Mouse (Mus musculus): ENCODE measurements at regions not wholly inside any gene's neighbourhood (a gene's known extent, or its start where the extent isn't known, plus 50 kb on each side); places are given as distances from the start of the nearest gene placed in this dataset.

- Histone ChIP-seq H3K4me3 (ENCODE audit: insufficient read depth, low read length) (no peak overlapping the region), H3K27ac (ENCODE audit: insufficient read depth, low read length) (no peak overlapping the region), H3K4me1 (ENCODE audit: control insufficient read depth, insufficient read depth, low read length) (no peaks in the 10 kb centered on the region)
- TF ChIP-seq POLR2A (IDR thresholded peaks at IDR 0.05; ENCODE audit: low read depth, low read length) = no peak
- no peak for TF ChIP-seq CTCF (IDR thresholded peaks at IDR 0.05; ENCODE audit: borderline replicate concordance, insufficient read depth, low read length)
Observed at GRCm38 (mm10) chr16:65715631-65716030, 99.4 kb upstream of the Vgll3 start.

DNA sequence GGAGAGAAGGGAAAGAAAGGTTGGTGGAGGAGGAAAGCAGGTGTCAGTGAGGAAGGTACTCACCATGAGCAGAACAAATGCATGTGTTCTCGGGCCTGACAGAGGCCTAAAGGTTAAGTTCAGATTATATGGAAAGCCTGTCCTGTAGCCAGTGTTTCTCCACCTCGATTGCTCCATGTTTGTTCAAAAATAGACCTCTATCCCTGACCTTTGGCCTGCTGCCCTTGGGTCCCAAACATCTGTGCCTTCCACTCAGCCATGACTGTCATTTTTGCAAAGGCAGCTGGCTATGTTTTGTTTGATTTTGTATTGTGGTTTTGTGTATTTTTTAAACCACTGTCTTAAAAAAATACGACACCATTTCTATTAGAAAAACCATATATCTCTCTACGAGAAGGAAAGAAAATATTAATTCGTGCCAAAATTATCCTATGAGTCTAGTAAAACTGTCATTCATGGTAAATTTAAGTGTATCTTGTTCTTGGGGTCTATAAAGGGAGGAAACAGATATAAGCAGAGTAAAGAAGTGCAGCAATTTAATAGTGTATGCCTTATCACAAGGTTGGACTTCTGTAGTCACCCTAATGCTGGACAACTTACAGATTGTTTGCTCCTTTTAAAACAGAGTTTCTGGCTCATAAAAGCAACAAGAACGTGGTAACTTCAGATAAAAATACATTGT is 96.1 kb upstream of the Vgll3 start:
- Histone ChIP-seq H3K4me3 (ENCODE audit: insufficient read depth, low read length) (no peak overlapping the region), H3K4me1 (ENCODE audit: control insufficient read depth, insufficient read depth, low read length) (no peaks in the 10 kb centered on the region), H3K27ac (ENCODE audit: insufficient read depth, low read length) (no peak overlapping the region)
- TF ChIP-seq POLR2A (IDR thresholded peaks at IDR 0.05; ENCODE audit: low read depth, low read length) = no peak
- no peak for TF ChIP-seq CTCF (IDR thresholded peaks at IDR 0.05; ENCODE audit: borderline replicate concordance, insufficient read depth, low read length)

- Histone ChIP-seq H3K27ac (ENCODE audit: insufficient read depth, low read length) (no peak overlapping the region), H3K4me1 (ENCODE audit: control insufficient read depth, insufficient read depth, low read length) (no peaks in the 10 kb centered on the region), H3K4me3 (ENCODE audit: insufficient read depth, low read length) (no peak overlapping the region)
- TF ChIP-seq CTCF (IDR thresholded peaks at IDR 0.05; ENCODE audit: borderline replicate concordance, insufficient read depth, low read length) = no peak
- TF ChIP-seq POLR2A (IDR thresholded peaks at IDR 0.05; ENCODE audit: low read depth, low read length) = no peak
Observed at GRCm38 (mm10) chr16:65720953-65721352, 94.1 kb upstream of the Vgll3 start.

DNA sequence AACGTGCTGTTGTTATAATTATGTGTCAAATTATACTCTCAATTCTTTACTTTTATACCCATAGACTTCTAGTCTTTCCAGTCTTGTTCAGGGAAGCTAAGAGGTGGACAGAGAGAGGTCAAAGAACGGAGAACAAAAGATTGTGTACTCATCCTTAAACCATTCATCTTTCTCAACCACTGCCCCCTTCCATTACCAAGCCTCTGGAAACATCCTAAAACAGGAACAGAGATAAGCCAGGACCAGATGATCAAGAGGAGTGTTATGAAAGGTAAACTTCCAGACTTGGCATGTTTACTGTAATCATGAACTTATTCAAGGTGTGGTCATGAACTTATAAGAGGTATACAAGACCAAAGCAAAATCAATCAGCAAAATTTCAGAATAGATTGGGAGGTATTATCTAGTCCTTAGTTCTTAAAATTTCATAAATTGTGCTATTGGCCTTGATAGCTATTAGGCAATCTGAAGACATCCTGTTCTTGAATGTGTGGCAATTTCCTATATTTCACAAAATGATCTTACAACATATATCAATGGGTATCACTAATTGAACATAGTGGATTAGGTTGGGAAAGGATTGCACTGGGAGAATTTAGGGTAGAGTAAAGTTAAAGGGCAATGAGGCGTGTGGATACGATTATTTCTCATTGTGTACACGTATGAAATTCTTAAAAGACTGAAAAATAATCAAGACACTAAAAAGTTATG is 89.3 kb upstream of the Vgll3 start:
- H3K27ac ChIP-seq (ENCODE audit: insufficient read depth, low read length) = no peak overlapping the region
- H3K4me1 ChIP-seq (ENCODE audit: control insufficient read depth, insufficient read depth, low read length) = no peaks in the 10 kb centered on the region
- no peak overlapping the region for H3K4me3 ChIP-seq (ENCODE audit: insufficient read depth, low read length)
- TF ChIP-seq POLR2A (IDR thresholded peaks at IDR 0.05; ENCODE audit: low read depth, low read length) (no peak), CTCF (IDR thresholded peaks at IDR 0.05; ENCODE audit: borderline replicate concordance, insufficient read depth, low read length) (no peak)

GRCm38 (mm10) chr16:65726289-65726688 is 88.8 kb upstream of the Vgll3 start:
- TF ChIP-seq POLR2A (IDR thresholded peaks at IDR 0.05; ENCODE audit: low read depth, low read length) (no peak), CTCF (IDR thresholded peaks at IDR 0.05; ENCODE audit: borderline replicate concordance, insufficient read depth, low read length) (no peak)
- H3K4me1 ChIP-seq (ENCODE audit: control insufficient read depth, insufficient read depth, low read length) = no peaks in the 10 kb centered on the region
- H3K4me3 ChIP-seq (ENCODE audit: insufficient read depth, low read length) = no peak overlapping the region
- no peak overlapping the region for H3K27ac ChIP-seq (ENCODE audit: insufficient read depth, low read length)

DNA sequence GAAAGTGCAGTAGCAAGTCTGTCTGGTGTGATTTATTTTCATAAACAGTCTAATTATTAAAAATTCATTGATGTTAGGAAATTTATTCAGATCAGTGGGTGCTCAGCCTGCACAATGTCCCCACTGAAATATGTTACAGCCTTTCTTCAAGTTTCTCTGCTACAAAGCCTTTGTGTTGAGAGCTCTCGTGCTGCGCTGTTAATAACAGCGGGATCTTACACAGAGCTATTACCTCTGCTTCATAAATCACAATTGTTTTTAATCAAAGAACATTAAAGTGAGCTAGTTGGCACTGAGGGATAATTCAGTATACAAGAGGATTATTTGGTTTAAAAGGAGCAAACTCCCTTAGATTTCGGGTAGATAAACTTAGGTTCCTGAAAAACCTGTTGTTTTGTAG is 85.7 kb upstream of the Vgll3 start:
- no peak overlapping the region for H3K4me3 ChIP-seq (ENCODE audit: insufficient read depth, low read length)
- TF ChIP-seq CTCF (IDR thresholded peaks at IDR 0.05; ENCODE audit: borderline replicate concordance, insufficient read depth, low read length) = no peak
- no peak for TF ChIP-seq POLR2A (IDR thresholded peaks at IDR 0.05; ENCODE audit: low read depth, low read length)
- no peaks in the 10 kb centered on the region for H3K4me1 ChIP-seq (ENCODE audit: control insufficient read depth, insufficient read depth, low read length)
- no peak overlapping the region for H3K27ac ChIP-seq (ENCODE audit: insufficient read depth, low read length)

- Histone ChIP-seq H3K27ac (ENCODE audit: insufficient read depth, low read length) (no peak overlapping the region), H3K4me3 (ENCODE audit: insufficient read depth, low read length) (no peak overlapping the region), H3K4me1 (ENCODE audit: control insufficient read depth, insufficient read depth, low read length) (no peaks in the 10 kb centered on the region)
- TF ChIP-seq POLR2A (IDR thresholded peaks at IDR 0.05; ENCODE audit: low read depth, low read length) (no peak), CTCF (IDR thresholded peaks at IDR 0.05; ENCODE audit: borderline replicate concordance, insufficient read depth, low read length) (no peak)
Observed at GRCm38 (mm10) chr16:65739652-65740051, 75.4 kb upstream of the Vgll3 start.

DNA sequence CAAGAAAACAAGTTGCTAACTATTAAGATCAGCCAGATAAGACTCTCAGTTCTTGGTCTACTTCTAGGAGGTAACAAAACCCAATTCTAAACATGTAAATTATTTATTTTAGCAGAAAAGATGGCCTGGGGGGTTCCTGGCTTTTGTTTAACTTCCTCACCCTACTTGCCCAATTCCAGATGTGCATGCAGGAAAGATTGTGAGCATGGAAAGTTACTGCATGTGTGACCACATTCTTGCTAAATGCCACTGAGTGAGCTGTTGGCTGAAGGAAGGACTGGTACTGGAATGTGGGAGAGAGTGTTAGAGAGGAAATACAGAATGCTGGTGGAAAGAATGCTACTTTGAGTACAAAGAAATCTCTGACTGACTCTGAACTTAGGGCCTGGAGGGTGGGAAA is 72.1 kb upstream of the Vgll3 start:
- H3K4me3 ChIP-seq (ENCODE audit: insufficient read depth, low read length) = no peak overlapping the region

DNA sequence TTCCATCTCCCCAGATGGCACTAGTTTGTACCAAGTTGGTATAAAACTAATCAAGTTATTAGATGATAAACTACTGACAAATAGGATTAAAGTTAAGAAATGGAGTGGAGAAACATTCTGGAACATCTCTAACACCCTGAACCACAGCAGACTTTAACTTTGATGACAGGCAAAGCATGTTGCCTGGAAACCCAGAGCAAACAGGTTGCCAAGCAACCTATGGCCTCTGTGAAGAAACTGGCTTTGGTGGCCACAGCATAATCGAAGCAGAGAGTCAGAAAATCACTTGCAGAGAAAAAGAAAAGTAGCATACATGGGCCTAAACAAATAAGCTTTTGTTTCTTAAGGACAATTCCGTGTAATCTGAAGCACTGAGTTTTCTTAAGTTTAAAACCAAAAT is 59.4 kb upstream of the Vgll3 start:
- TF ChIP-seq POLR2A (IDR thresholded peaks at IDR 0.05; ENCODE audit: low read depth, low read length) = no peak
- no peak for TF ChIP-seq CTCF (IDR thresholded peaks at IDR 0.05; ENCODE audit: borderline replicate concordance, insufficient read depth, low read length)
- Histone ChIP-seq H3K4me1 (ENCODE audit: control insufficient read depth, insufficient read depth, low read length) (no peaks in the 10 kb centered on the region), H3K4me3 (ENCODE audit: insufficient read depth, low read length) (no peak overlapping the region), H3K27ac (ENCODE audit: insufficient read depth, low read length) (no peak overlapping the region)

More for the DNA sequence above, 72.1 kb upstream of the Vgll3 start:
- no peak for TF ChIP-seq CTCF (IDR thresholded peaks at IDR 0.05; ENCODE audit: borderline replicate concordance, insufficient read depth, low read length)
- TF ChIP-seq POLR2A (IDR thresholded peaks at IDR 0.05; ENCODE audit: low read depth, low read length) = no peak
- no peaks in the 10 kb centered on the region for H3K4me1 ChIP-seq (ENCODE audit: control insufficient read depth, insufficient read depth, low read length)
- H3K27ac ChIP-seq (ENCODE audit: insufficient read depth, low read length) = no peak overlapping the region

Measured in embryonic fibroblast, embryonic 13.5 days (primary cell).